Mouse (Mus musculus): ENCODE measurements at regions not wholly inside any gene's neighbourhood (a gene's known extent, or its start where the extent isn't known, plus 50 kb on each side); places are given as distances from the start of the nearest gene placed in this dataset.
"Not testable (repeated sequence)": the region's sequence is repeated elsewhere in the genome, so short reads cannot be mapped to it uniquely, and the experiment has no call there.

DNA sequence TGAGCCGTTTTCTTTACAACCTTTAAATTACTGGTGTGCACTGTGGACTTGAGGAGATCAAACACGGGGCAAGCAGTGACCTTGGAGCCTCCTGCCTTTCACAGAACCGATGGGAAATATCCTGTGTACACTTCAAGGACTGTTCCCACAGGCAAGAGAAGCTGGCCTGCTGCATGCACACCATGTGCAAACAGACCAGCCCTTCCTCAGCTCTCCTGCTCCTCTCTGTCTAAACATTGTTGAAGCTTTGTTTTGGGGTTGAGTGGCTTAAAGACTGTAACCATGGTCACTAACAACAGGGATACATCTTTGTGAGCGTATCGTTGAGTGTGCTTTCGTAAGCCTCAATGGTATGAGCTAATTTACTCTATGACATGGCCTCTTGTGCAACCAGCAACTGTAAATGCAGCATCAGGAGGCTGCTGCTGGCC lies 50.2 kb upstream of the Agps start:
- no peak for DNase-seq

DNA sequence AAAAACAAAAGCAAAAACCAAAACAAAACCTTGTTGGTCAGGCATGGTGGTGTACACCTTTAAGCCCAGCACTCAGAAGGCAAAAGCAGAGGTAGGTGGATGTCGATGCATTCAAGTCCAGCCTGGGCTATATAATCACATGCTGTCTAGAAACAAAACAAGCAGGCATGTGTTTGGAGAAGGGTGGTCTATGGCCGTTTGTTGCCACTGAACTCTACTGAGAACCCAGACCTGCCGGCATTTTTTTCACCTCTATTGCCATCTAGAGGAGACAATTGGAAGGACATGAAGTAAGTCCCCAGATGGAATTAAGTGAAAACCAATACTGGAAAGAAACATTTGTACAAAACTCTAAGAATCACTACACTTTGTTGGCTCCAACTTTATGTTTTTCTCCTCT lies 50.9 kb upstream of the Agps start:
- no peak for DNase-seq

DNA sequence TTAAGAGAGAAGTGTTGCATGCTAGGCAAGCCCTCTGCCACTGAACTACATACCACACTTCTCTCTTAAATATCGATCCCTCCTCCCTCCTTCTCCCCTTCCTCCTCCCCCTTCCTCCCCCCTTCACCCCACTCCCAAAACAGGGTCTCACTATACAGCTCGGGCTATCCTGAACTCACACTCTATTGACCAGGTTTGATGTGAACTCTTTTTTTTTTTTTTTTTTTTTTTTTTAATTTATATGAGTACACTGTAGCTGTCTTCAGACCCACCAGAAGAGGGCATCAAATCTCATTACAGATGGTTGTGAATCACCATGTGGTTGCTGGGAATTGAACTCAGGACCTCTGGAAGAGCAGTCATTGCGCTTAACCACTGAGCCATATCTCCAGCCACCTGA lies 53.3 kb upstream of the Agps start:
- DNase-seq = not testable (repeated sequence)

DNA sequence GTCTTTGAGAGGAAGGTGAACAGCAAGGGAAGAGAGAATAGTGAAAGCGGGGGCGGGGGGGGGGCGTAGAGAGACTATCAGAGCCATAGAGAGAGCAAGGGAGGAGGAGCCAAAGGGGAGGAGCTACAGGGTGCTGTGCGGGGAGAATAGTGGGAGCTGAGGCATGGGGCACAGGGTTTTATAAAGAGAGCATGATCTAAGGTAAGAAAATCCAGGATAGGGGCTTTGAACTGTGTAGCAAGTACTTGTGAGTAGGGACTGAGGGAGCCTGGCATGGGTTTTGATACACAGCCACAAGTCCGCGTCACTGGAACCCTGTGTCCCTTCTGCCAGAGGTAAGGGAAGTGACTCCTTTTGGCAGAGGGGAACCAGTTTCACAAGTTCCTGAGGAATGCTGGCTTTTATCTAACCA lies 54.9 kb upstream of the Agps start:
- peak; percentile 49 for DNase-seq

DNA sequence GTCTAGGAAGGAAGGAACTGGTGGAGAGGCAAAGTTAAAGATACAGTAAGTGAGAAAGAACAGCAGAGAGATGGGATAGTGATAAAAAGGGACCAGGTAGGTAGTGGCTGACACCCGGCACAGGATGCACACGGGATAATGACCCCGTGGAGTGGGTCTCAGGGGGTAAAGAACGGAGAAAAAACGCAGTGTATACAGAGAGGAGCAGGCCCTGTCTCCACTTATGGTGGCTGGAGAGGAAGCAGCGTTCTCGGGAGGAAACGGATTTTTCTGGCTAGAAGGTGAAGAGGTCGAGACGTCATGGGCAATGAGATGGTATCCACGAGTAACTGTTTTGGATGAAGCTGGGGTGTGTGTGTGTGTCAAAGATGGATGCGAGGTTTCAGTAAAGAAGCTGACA lies 55.4 kb upstream of the Agps start:
- DNase-seq = no peak

DNA sequence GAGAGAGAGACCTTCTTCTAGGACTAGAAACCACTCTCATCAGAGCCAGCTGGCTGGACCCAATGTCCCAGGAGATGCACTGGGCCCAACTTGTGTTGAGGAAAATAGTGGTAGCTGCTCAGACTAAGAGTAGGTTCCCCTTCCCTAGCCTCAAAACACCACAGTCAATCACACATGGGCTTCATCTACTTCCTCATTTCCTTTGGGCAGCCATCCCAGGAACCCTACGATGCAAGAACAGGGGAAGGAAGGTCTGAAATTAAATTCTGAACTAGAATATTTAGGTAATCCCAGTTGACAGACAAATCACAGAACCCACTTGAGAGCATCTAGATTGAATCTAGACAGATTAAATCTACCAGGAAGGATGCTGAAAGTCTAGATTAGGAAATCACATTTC lies 56.8 kb upstream of the Agps start:
- no peak for DNase-seq

DNA sequence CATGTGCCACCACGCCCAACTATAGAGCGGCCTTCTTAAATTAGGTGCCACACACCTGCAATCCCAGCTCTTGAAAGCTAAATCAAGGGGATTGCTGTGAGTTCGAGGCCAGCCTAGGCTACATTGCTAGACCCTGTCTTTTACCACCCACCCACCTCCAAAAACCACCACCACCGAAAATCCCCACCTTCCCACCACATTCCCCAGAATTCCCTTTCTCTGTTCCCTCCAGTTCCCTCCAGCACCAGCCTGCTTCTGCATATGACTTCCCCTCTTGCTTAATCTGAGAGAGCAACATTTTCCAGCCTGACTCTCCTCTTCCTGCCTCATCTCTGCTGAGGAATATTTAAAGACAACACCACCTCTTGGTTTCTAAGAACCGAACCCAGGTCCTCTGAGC lies 58.5 kb upstream of the Agps start:
- DNase-seq = no peak

DNA sequence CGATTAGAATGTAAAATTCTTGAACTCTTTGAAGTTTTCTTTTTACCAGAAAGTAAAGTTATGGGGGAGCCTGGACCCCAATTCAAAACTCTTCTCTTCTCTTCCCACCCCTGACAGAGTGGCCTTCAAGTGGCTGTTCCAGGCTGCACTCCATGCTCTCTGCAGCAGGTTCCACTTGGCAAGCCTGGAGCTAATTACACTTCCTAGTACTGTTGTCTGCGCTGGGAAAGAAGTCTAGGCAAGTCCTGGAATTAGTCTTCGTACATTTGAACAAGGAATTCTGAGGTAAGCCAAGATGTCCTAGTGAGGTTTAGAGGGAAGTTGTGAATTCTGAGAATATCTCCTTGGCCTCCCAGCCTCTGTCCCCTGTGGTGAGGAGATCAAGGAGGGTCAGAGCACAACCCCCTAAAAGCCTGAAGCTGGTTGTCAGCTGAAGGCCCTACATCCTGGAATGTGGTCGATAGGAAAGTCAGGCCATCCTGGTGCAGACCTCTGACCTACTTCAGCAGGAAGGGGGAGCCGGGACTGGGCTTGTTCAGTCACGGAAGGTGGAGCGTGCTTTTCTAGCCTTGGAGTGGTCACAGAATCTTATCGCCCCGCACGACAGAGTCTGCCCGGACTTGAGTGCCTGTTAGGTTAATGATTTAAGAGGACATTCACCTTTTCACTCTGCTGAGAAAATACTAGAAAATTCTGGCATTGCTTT lies 59.6 kb upstream of the Agps start:
- DNase-seq = peak; percentile 62

DNA sequence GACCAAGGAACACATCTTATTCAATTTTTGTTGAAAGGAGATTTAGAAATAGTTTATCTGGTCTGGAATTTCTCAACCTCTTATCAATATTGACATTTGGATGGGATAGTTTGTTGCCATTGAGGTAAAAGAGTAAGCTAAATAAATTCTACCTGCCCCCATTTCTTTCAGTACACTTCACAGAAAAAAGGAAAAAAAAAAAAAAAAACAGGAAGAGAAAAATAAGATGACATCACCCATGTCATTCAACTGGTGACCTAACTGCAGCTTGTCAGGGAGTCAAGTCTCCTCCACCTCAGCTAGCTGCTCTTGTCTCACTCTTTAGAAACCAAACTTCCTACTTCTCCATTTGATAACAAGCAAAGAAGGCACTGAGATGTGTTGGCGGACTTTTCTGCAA lies 61.3 kb upstream of the Agps start:
- no peak for DNase-seq

DNA sequence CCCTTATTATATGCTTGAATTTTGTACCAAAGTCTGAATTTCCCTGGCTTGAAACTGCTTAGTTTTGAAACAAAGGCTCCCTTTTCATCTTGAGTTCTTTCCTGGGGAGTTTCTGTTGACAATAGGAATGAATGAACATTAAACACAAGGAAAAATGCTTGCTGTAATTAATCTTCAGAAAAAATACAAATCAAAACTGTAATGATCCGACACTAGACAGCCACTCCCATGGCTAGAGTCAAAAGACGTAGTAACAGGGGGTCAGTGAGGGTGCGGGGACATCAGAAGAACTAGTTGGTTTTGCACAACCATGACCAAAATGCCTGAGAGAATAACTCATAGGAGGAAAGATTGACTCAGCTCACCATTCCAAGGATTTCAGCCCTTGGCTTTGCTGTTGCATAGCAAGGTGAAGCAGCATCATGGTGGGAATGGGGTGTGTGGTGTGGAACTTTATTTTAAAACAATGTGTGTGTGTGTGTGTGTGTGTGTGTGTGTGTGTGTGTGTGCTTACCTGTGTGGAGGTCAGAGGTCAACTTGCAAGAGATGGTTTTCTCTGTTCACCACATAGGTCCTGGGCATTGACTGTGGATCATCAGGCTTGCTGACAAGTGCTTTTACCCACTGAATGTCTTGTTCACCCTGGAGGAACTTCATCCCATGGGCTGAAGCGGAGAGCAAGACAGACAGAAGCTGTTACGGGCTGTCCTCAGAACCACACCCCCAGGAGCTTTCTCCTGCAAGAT lies 63.2 kb upstream of the Agps start:
- DNase-seq = peak; percentile 37

DNA sequence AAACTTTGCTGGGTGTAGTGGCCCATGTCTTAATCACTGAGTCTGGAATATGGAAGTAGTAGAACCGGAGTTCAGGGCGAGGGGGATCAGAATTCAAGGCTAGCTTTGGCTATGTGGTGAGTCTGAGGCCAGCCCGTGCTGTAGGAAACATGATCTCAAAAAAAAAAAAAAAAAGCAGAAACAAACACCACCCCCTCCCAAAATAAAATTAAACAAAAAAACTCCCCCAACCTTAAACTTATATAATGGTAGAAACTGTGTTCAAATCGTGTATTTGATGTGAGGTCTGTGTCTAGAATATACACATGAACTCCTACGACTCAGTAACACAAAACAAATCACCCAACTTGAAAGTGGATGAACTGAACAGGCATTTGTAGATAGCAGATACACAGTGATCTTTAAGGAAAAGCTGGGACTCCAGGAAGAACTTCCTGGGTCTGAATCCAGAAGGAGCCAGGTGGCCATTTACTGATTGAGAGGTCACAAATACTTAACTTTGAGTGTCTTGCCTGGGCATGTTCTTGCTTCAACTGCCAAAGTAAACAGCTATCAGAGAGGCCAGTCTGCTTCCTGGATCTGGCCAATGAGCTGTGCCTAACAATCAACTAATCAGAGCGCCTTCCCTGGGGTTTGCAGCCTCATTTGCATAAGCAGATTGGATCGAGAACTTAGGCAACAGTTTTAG lies 63.6 kb upstream of the Nfe2l2 start:
- no peak for DNase-seq

DNA sequence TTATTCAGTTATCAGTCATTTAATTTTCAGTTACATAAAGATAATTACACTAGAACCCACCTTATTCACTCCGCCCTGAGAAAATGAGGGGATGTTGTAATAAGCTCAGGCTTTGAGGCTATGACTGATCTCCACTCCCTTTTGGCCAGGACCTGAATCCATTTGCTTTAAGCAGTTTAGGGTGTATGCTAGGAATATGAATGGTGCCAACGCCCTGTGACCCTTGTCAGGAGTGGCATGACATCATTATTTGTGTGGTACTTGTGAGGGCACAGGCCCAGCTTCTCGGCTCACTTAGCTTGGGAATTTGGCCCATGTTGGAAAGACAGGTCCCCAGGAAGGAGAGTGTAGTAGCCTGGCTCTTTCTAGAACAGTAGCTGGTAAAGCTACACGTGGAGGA lies 61.0 kb upstream of the Nfe2l2 start:
- no peak for DNase-seq

DNA sequence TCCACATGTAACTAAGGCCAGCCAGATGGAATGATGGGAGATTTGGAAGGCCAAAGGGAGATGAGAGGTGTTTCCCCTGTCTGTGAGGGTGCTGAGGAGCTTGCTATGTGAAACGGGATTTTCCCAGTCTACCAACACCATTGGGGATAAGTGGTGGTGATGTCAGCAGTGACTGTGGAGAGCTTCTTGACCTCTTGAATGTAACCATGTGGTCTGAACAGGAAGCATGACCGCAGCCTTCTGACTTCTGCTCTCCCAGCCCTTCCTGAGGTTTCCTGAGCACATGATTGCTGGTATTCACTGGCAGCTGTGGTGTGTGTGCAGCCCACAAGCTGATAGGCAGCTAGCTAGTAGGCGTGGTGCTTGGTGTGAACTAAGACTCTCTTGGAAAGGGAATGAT lies 58.8 kb upstream of the Nfe2l2 start:
- peak; percentile 37 for DNase-seq

DNA sequence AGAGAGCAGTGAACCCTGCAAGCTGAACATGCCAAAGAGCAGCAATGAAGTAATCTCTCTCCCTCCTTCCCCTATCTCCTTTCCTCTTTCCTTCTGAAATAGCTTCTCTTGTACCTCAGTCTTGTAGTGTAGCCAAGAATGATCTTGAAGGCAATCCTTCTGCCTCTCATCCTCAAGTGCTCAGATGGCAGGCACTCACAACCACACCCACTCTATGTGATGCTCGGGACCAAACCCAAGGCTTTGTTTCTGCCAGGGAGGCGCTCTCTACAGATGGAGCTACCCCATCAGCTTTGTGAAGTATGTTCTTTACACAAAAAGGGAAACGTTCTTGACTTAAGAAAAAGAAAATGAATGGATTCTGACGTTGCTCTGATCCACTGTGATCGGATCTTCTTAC lies 57.6 kb upstream of the Nfe2l2 start:
- no peak for DNase-seq

DNA sequence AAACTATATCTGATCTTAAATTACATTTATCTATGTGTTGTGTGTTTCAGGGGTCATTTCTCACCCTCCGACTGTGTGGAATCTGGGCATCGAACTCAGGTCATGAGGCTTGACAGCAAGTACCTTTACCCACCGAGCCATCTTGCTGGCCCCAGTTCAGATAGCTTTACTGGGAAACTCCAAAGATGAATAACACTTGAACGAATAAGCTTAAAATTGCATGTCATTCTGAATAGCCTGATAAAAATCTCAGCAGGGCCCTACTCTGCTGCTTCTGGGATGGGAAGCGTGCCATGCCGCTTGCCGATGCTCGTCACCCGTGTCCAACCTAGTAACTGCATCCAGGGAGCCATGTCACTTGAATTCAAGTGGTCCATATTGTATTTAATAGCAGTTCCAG lies 57.2 kb upstream of the Nfe2l2 start:
- no peak for DNase-seq

DNA sequence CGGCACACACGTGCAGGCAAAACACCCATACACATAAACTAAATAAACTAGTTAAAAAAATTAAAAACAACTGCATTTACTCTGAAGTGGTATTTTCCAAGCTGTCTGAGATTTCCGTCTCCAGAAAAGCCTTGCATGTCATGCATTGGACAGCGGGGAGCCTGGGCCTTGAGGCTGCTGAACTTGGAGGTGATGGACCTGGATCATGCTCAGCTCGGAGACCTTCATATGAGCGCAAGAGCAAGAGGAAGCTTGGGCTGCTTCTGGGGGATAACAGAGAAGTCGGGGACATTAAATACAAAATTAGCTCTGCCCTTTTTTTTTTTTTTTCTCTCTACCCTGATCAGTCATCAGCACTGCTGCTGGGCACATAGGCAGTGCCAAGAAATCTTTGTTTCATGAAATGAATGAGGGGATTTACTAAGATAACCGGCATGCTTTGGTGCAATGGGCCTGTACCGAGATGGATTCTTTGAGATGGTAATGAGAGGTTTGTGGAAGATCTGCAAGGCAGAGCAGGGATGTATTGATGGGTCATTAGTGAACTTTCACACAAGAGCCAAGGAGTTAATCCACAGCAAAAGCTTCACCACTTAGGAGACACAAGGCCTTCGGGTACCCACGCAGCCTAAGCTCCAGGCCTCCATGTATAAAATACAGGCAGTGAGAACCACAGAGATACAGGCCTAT lies 54.9 kb upstream of the Nfe2l2 start:
- no peak for DNase-seq

DNA sequence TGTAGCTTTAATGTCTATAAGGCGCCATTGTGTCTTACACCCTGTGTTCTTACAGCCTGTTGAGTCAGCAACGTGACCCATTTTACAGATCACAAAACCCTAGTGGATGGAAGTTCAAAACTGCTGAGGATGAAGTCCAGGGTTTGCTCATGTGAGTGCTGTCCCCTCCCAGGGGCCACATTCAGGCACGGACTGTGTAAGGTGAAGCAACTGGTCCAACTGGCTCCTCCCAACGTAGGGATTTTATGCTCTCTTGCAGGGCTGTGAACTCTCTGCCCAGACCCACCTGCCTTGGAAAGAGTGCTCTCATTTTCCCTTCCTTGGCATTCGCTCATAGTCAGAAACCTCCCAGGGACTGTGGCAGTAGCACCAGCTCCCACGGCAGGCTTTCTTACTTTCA lies 53.8 kb upstream of the Nfe2l2 start:
- no peak for DNase-seq

DNA sequence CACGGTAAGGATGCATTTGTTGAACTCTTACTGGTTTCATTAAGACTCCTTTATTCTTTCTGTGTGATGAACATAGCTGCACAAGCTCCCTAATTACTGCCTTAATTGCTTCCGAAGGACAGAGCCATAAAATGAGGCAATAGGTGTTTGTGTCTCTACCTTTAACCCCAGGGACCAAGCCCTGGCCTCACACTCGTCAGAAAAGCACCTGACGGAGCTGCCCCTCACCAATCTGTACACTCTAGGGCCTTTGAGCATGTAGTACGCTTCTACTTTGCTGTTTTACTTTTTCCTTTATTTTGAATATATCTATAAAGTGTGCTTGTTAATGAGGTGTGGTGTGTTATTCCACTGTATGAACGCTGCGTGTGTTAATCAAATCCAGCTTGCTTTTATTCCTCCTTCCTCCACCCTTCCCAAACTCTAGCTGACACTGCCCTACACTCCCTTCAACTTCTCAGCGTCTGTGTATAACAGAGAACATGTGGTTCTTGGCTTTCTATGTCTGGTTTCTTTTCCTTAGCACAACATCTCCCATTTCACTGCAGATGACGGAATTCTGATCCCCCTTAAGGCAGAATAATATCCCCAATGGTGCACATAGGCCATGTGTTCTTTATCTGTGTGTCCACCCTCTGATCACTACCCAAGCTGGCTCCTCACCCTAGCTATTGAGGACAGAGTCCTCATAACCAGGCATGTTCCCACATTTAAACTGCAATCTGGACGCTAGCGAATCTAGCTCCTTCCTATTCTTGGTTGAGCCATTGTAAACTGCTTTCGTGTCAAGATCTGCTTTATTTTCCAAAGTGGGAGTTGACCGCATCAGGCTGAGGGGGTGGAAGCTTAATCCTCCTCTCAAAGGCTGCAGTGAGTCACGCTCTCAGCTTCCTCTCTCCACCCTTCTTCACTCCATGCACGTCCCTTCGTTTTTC lies 52.5 kb upstream of the Nfe2l2 start:
- no peak for DNase-seq

DNA sequence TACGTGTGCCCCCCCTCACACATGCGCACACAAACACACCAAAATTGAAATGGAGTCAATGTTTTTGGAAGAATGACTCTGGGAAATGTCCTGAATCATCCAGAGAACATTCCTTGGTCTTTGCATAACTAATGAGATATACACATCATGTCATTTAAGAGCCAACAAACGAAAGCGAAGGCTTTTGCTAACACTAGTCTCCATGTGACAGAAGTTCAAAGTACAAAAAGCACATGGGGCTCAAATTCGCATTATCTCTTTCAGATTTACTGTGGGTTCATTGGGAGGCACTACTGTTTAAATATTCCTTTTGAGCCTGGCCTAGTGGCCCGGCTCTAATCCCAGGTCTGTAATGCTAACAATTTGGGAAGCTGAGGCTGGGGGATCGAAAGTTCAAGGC lies 50.2 kb upstream of the Nfe2l2 start:
- no peak for DNase-seq
